Mouse (Mus musculus) spleen, adult 2 months (tissue): ENCODE measurements around the gene Ppp2r5e.

ENCODE experiments used
- CTCF ChIP-seq: fragments of 200-500 bp; IDR thresholded peaks from 2 replicates; pipeline ENCODE4 v1.5.1; 2011; ENCODE audit warnings: mild to moderate bottlenecking, inconsistent platforms; ENCODE audit not compliant: insufficient read depth, insufficient read length, insufficient replicate concordance; ENCODE audit errors: extremely low read depth
- POLR2A ChIP-seq: fragments of 200-500 bp; IDR thresholded peaks from 2 replicates; pipeline ENCODE4 v1.6.1; 2011; ENCODE audit warnings: low read depth, low read length, inconsistent platforms

- TF ChIP-seq CTCF, result no peak
- no peak for TF ChIP-seq POLR2A
Observed at GRCm38 (mm10) chr12:75492549-75493327, 103.3 kb downstream of the Ppp2r5e start.
